Mouse (Mus musculus): Measurements from ENCODE around the gene Apob. TPM values are rescaled to one million over a fixed set of nuclear protein-coding genes. Genes with fewer than 3 reads are reported as not detected.
A peak's percentile ranks its signal among the peaks of the same experiment; 100 is the strongest.

Apob gene
- total and polyA plus RNA-seq, 2 experiments from 2014 or later = 0.61 TPM; not detected in 1

GRCm38 (mm10) chr12:7962314-7962927, 15.0 kb upstream of the Apob start:
- no peak overlapping the region for H3K9ac ChIP-seq (replicated peaks; ENCODE audit: low read depth, low read length)
- DNase-seq (ENCODE audit: low spot score) = peak; percentile 9
- H3K4me3 ChIP-seq (ENCODE audit: low read depth, low read length) = no peak overlapping the region
- H3K4me1 ChIP-seq (ENCODE audit: control insufficient read depth, insufficient read depth) = peaks cover 10% of the 10 kb centered on the region; the same call in 1 of the 2 replicates
- H3K4me2 ChIP-seq (ENCODE audit: low read depth, low read length) = no peak overlapping the region
- WGBS = 25% methylated on average over 5 of the region's 5 CpGs
- H3K27me3 ChIP-seq (ENCODE audit: control insufficient read depth, insufficient read depth, low read length) = no peaks in the 10 kb centered on the region
- no peaks in the 10 kb centered on the region for H3K36me3 ChIP-seq (replicated peaks; ENCODE audit: control insufficient read depth, insufficient read depth, low read length)
- peak; percentile 17; the same call in 1 of the 2 replicates for ATAC-seq (ENCODE audit: insufficient read depth, low read depth)
- H3K27ac ChIP-seq (ENCODE audit: low read depth) = no peak overlapping the region
- no peaks in the 10 kb centered on the region for H3K9me3 ChIP-seq (replicated peaks; ENCODE audit: control insufficient read depth, low read length)
- TF ChIP-seq CTCF (IDR thresholded peaks at IDR 0.05; ENCODE audit: low read depth) (no peak), EP300 (IDR thresholded peaks at IDR 0.05; ENCODE audit: low read depth) (no peak)

- H3K4me3 ChIP-seq (ENCODE audit: low read depth, low read length) = no peak overlapping the region
- no peak overlapping the region for H3K4me2 ChIP-seq (ENCODE audit: low read depth, low read length)
- DNase-seq (ENCODE audit: low spot score) (no peak), ATAC-seq (ENCODE audit: insufficient read depth, low read depth) (no peak)
- 61% methylated on average over 2 of the region's 2 CpGs for WGBS
- H3K9ac ChIP-seq (replicated peaks; ENCODE audit: low read depth, low read length) = no peak overlapping the region
- H3K36me3 ChIP-seq (replicated peaks; ENCODE audit: control insufficient read depth, insufficient read depth, low read length) = no peaks in the 10 kb centered on the region
- TF ChIP-seq CTCF (IDR thresholded peaks at IDR 0.05; ENCODE audit: low read depth) = no peak
- TF ChIP-seq EP300 (IDR thresholded peaks at IDR 0.05; ENCODE audit: low read depth) = no peak
- H3K27ac ChIP-seq (ENCODE audit: low read depth) = no peak overlapping the region
- no peaks in the 10 kb centered on the region for H3K27me3 ChIP-seq (ENCODE audit: control insufficient read depth, insufficient read depth, low read length)
- peaks cover 9% of the 10 kb centered on the region; the same call in 1 of the 2 replicates for H3K4me1 ChIP-seq (ENCODE audit: control insufficient read depth, insufficient read depth)
- H3K9me3 ChIP-seq (replicated peaks; ENCODE audit: control insufficient read depth, low read length) = no peaks in the 10 kb centered on the region
Measured at GRCm38 (mm10) chr12:7967221-7967620, 10.2 kb upstream of the Apob start.

DNA sequence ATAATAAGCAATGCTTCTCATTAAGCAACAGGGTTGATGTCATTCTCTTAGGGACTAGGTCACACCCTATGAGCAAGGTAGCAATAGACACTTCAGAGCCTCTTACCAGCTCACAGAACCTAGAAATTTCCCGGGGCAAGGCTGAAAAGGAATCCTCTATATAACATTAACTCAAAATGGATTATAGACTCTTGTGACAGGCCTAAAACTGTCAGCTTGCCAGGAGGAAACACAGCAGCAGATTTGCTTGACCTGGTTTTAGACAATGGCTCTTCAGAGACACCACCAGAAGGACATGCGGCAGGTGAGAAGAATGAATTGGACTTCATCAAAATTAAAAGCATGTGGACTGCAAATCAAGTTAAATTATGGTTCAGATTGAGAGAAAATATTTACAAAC, 7.1 kb upstream of the Apob start:
- Histone ChIP-seq H3K27ac (ENCODE audit: low read depth) (no peak overlapping the region), H3K9me3 (replicated peaks; ENCODE audit: control insufficient read depth, low read length) (no peaks in the 10 kb centered on the region), H3K4me3 (ENCODE audit: low read depth, low read length) (no peak overlapping the region), H3K36me3 (replicated peaks; ENCODE audit: control insufficient read depth, insufficient read depth, low read length) (no peaks in the 10 kb centered on the region), H3K9ac (replicated peaks; ENCODE audit: low read depth, low read length) (no peak overlapping the region), H3K4me2 (ENCODE audit: low read depth, low read length) (no peak overlapping the region), H3K4me1 (ENCODE audit: control insufficient read depth, insufficient read depth) (no peaks in the 10 kb centered on the region), H3K27me3 (ENCODE audit: control insufficient read depth, insufficient read depth, low read length) (no peaks in the 10 kb centered on the region)
- TF ChIP-seq EP300 (IDR thresholded peaks at IDR 0.05; ENCODE audit: low read depth) = no peak
- TF ChIP-seq CTCF (IDR thresholded peaks at IDR 0.05; ENCODE audit: low read depth) = no peak
- DNase-seq (ENCODE audit: low spot score) (no peak), ATAC-seq (ENCODE audit: insufficient read depth, low read depth) (no peak)
- WGBS = 76% methylated on average over 2 of the region's 2 CpGs

GRCm38 (mm10) chr12:7970817-7971216, 6.6 kb upstream of the Apob start:
- no peaks in the 10 kb centered on the region for H3K4me1 ChIP-seq (ENCODE audit: control insufficient read depth, insufficient read depth)
- H3K36me3 ChIP-seq (replicated peaks; ENCODE audit: control insufficient read depth, insufficient read depth, low read length) = no peaks in the 10 kb centered on the region
- WGBS = 64% methylated on average over 3 of the region's 3 CpGs
- H3K9me3 ChIP-seq (replicated peaks; ENCODE audit: control insufficient read depth, low read length) = no peaks in the 10 kb centered on the region
- DNase-seq (ENCODE audit: low spot score) (no peak), ATAC-seq (ENCODE audit: insufficient read depth, low read depth) (no peak)
- TF ChIP-seq CTCF (IDR thresholded peaks at IDR 0.05; ENCODE audit: low read depth) = no peak
- TF ChIP-seq EP300 (IDR thresholded peaks at IDR 0.05; ENCODE audit: low read depth) = no peak
- H3K27ac ChIP-seq (ENCODE audit: low read depth) = no peak overlapping the region
- no peak overlapping the region for H3K4me3 ChIP-seq (ENCODE audit: low read depth, low read length)
- H3K4me2 ChIP-seq (ENCODE audit: low read depth, low read length) = no peak overlapping the region
- H3K9ac ChIP-seq (replicated peaks; ENCODE audit: low read depth, low read length) = no peak overlapping the region
- H3K27me3 ChIP-seq (ENCODE audit: control insufficient read depth, insufficient read depth, low read length) = no peaks in the 10 kb centered on the region

GRCm38 (mm10) chr12:7971736-7972135, 5.7 kb upstream of the Apob start:
- no peaks in the 10 kb centered on the region for H3K9me3 ChIP-seq (replicated peaks; ENCODE audit: control insufficient read depth, low read length)
- no peak overlapping the region for H3K4me3 ChIP-seq (ENCODE audit: low read depth, low read length)
- ATAC-seq (ENCODE audit: insufficient read depth, low read depth) (no peak), DNase-seq (ENCODE audit: low spot score) (no peak)
- 83% methylated on average over 2 of the region's 2 CpGs for WGBS
- H3K36me3 ChIP-seq (replicated peaks; ENCODE audit: control insufficient read depth, insufficient read depth, low read length) = no peaks in the 10 kb centered on the region
- no peak for TF ChIP-seq EP300 (IDR thresholded peaks at IDR 0.05; ENCODE audit: low read depth)
- TF ChIP-seq CTCF (IDR thresholded peaks at IDR 0.05; ENCODE audit: low read depth) = no peak
- H3K27me3 ChIP-seq (ENCODE audit: control insufficient read depth, insufficient read depth, low read length) = no peaks in the 10 kb centered on the region
- H3K9ac ChIP-seq (replicated peaks; ENCODE audit: low read depth, low read length) = no peak overlapping the region
- no peaks in the 10 kb centered on the region for H3K4me1 ChIP-seq (ENCODE audit: control insufficient read depth, insufficient read depth)
- H3K4me2 ChIP-seq (ENCODE audit: low read depth, low read length) = no peak overlapping the region
- H3K27ac ChIP-seq (ENCODE audit: low read depth) = no peak overlapping the region

GRCm38 (mm10) chr12:7973773-7974322, 3.6 kb upstream of the Apob start:
- Histone ChIP-seq H3K27me3 (ENCODE audit: control insufficient read depth, insufficient read depth, low read length) (no peaks in the 10 kb centered on the region), H3K9ac (replicated peaks; ENCODE audit: low read depth, low read length) (no peak overlapping the region), H3K9me3 (replicated peaks; ENCODE audit: control insufficient read depth, low read length) (no peaks in the 10 kb centered on the region), H3K27ac (ENCODE audit: low read depth) (no peak overlapping the region), H3K4me1 (ENCODE audit: control insufficient read depth, insufficient read depth) (no peaks in the 10 kb centered on the region), H3K4me2 (ENCODE audit: low read depth, low read length) (no peak overlapping the region), H3K4me3 (ENCODE audit: low read depth, low read length) (no peak overlapping the region), H3K36me3 (replicated peaks; ENCODE audit: control insufficient read depth, insufficient read depth, low read length) (no peaks in the 10 kb centered on the region)
- no peak for TF ChIP-seq CTCF (IDR thresholded peaks at IDR 0.05; ENCODE audit: low read depth)
- no peak for TF ChIP-seq EP300 (IDR thresholded peaks at IDR 0.05; ENCODE audit: low read depth)
- 51% methylated on average over 5 of the region's 5 CpGs for WGBS
- ATAC-seq (ENCODE audit: insufficient read depth, low read depth) (no peak), DNase-seq (ENCODE audit: low spot score) (no peak)

All from heart, postnatal 0 days (tissue).